Mouse (Mus musculus): ENCODE results near the gene Vps4a. TPM values are rescaled to one million over a fixed set of nuclear protein-coding genes. Genes with fewer than 3 reads are reported as not detected.
A peak's percentile ranks its signal among the peaks of the same experiment; 100 is the strongest.
"Not testable (repeated sequence)": the region's sequence is repeated elsewhere in the genome, so short reads cannot be mapped to it uniquely, and the experiment has no call there.

The Vps4a gene
- polyA plus RNA-seq, 1 experiment from 2014 or later, result 67.5 TPM

DNA sequence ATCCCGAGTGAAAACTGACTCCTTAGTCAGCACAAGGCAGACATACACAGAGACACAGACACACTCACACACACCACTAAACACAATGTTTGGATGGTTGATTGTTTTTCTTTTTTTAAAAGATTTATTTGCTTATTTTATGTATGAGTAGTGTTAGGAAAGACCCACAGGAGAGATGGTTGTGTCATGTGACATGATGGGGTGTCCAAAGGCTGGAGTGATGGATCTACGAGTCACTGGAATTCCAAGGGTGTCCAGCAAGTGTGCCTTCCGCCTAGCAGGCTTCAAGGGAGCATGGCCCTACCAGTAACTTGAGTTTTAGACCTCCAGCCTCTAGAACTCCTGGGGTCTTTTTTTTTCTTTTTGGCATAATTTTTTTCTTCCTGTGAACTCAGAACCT, 1.7 kb upstream of the Vps4a start:
- Histone ChIP-seq H3K4me1 (peaks cover 25% of the 10 kb centered on the region), H3K27ac (no peak overlapping the region), H3K9me3 (replicated peaks) (no peaks in the 10 kb centered on the region), H3K36me3 (no peaks in the 10 kb centered on the region), H3K27me3 (ENCODE audit: low read depth, poor library complexity, severe bottlenecking) (no peaks in the 10 kb centered on the region), H3K4me3 (no peak overlapping the region)
- DNase-seq (ENCODE audit: low spot score), result no peak
- 84% methylated on average over 3 of the region's 3 CpGs for WGBS

DNA sequence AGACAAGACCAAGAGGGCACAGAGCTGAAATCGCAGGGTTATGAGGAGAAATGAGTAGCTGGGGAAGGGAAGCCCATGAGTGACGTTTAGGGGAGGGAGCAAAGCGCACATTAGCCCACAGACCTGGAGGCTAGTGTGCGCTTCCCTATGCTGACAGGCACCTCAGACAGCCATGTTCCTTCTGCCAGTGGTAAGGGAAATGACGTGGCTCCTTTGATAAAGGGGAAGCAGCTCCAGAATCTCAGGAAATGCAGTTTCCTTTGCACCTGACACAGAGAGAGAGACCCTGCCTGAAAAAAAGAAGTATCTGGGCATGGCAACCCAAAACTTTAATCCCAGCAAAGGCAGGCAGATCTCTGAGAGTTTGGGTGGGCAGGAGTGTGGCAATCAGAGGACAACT, 964 bp upstream of the Vps4a start:
- H3K27me3 ChIP-seq (ENCODE audit: low read depth, poor library complexity, severe bottlenecking), result no peaks in the 10 kb centered on the region
- H3K4me3 ChIP-seq, result no peak overlapping the region
- WGBS, result 75% methylated on average over 5 of the region's 5 CpGs
- H3K4me1 ChIP-seq, result peaks cover 25% of the 10 kb centered on the region
- DNase-seq (ENCODE audit: low spot score), result no peak
- no peaks in the 10 kb centered on the region for H3K36me3 ChIP-seq
- H3K27ac ChIP-seq, result no peak overlapping the region
- H3K9me3 ChIP-seq (replicated peaks), result no peaks in the 10 kb centered on the region

DNA sequence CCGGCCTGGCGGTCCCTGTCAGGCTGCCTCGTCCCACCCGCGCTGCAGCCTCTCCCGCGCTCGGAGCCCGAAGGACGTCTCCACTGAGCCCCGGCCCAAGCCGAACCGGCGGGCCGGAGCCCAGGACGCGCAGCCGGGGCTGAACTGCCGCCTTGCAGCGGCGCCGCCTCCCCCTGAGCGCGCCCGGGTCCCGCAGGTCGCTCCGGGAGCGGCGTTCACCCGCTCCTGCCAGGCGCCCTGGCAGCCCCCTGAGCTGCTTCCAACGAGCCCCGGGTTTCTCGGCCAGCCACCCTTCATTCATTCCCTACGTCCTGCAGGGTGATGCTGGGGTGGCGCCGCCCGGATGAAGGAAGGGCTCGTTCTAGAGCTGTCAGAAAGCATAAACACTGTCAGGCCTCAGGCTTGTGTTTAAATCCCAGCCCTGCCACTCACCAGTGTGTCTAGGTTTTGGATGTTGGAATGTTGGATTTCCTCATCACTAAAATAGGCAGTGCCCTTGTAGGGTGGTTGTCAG, 612 bp downstream of the Vps4a start:
- peak overlapping the region; percentile 91 for H3K27ac ChIP-seq
- WGBS, result under 1% methylated on average over 40 of the region's 40 CpGs
- no peak for DNase-seq (ENCODE audit: low spot score)
- H3K27me3 ChIP-seq (ENCODE audit: low read depth, poor library complexity, severe bottlenecking), result no peaks in the 10 kb centered on the region
- H3K4me3 ChIP-seq, result peak overlapping the region; percentile 98
- peaks cover 13% of the 10 kb centered on the region for H3K36me3 ChIP-seq
- no peaks in the 10 kb centered on the region for H3K9me3 ChIP-seq (replicated peaks)
- H3K4me1 ChIP-seq, result peaks cover 25% of the 10 kb centered on the region

DNA sequence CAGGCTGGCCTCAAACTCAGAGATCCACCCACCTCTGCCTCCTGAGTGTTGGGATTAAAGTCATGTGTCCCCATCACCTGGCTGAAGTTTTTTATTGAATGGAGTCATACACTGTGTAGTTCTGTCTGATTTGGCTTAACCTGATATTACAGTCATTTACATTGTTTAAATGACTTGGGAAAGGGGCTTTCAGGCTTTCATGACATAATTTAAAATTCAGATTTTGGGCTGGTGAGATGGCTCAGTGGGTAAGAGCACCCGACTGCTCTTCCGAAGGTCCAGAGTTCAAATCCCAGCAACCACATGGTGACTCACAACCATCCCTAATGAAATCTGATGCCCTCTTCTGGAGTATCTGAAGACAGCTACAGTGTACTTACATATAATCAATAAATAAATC, 2.6 kb downstream of the Vps4a start:
- H3K9me3 ChIP-seq (replicated peaks); H3K4me3 ChIP-seq; H3K27ac ChIP-seq; DNase-seq (ENCODE audit: low spot score); H3K27me3 ChIP-seq (ENCODE audit: low read depth, poor library complexity, severe bottlenecking): not testable (repeated sequence)
- Histone ChIP-seq H3K36me3 (peaks cover 22% of the 10 kb centered on the region), H3K4me1 (peaks cover 25% of the 10 kb centered on the region)
- WGBS, result 92% methylated on average over 2 of the region's 2 CpGs

DNA sequence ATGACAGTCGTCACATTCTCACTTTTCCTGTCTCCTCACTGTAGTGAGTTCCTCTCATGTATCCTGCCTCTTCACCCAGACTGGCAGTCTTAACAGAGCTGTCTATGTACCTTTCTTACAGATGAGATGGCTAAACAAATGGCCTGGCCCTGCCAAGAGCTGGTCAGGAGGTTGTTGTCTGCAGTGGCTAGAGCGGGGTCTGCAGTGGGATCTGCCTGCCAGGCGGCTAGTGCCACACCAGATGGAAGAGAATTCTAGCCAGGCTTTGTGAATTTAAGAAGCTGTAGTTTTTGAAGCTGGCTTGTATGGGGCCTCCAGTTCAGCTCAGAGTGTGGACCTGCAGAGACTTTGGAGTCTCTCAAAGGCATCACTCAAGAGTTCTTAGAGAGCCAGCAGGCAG, 4.6 kb downstream of the Vps4a start:
- no peak overlapping the region for H3K4me3 ChIP-seq
- peaks cover 41% of the 10 kb centered on the region for H3K36me3 ChIP-seq
- H3K27ac ChIP-seq, result no peak overlapping the region
- no peaks in the 10 kb centered on the region for H3K9me3 ChIP-seq (replicated peaks)
- DNase-seq (ENCODE audit: low spot score), result no peak
- H3K27me3 ChIP-seq (ENCODE audit: low read depth, poor library complexity, severe bottlenecking), result no peaks in the 10 kb centered on the region
- 93% methylated on average over 3 of the region's 3 CpGs for WGBS
- peaks cover 21% of the 10 kb centered on the region for H3K4me1 ChIP-seq

DNA sequence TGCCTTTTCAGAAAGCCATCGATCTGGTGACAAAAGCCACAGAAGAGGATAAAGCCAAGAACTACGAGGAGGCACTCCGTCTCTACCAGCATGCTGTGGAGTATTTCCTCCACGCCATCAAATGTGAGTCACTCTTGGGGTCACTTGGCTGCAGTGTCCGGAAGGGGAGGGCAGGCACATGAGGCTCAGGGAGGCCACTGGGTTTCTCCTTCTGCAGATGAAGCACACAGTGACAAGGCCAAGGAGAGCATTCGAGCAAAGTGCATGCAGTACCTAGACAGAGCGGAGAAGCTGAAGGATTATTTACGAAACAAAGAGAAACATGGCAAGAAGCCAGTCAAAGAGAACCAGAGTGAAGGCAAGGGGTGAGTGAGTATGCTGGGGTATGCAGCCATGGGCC, 5.6 kb downstream of the Vps4a start:
- peaks cover 51% of the 10 kb centered on the region for H3K36me3 ChIP-seq
- 88% methylated on average over 8 of the region's 8 CpGs for WGBS

DNA sequence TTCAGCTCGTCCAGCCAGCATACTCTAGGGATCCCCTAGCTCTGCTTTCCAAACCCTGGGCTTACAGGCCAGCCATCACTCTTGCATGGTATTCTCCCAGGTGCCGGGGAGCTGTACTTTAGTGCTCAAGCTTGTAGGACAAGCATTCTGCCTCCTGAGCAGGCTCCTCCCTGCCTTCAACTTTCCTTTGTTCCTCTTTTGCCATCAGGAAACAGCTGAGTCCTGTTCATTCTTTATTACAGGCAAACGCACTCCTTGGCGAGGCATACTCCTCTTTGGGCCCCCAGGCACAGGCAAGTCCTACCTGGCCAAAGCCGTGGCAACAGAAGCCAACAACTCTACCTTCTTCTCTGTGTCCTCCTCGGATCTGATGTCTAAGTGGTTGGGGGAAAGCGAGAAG, 9.6 kb downstream of the Vps4a start:
- Histone ChIP-seq H3K27me3 (ENCODE audit: low read depth, poor library complexity, severe bottlenecking) (no peaks in the 10 kb centered on the region), H3K9me3 (replicated peaks) (no peaks in the 10 kb centered on the region), H3K36me3 (peaks cover 86% of the 10 kb centered on the region), H3K4me1 (no peaks in the 10 kb centered on the region; the same call in 1 of the 2 replicates), H3K4me3 (no peak overlapping the region), H3K27ac (no peak overlapping the region)
- 83% methylated on average over 7 of the region's 7 CpGs for WGBS
- DNase-seq (ENCODE audit: low spot score), result no peak

More for the DNA sequence above, 5.6 kb downstream of the Vps4a start:
- H3K9me3 ChIP-seq (replicated peaks), result no peaks in the 10 kb centered on the region
- H3K4me1 ChIP-seq, result peaks cover 14% of the 10 kb centered on the region
- no peak overlapping the region for H3K27ac ChIP-seq
- DNase-seq (ENCODE audit: low spot score), result no peak
- H3K27me3 ChIP-seq (ENCODE audit: low read depth, poor library complexity, severe bottlenecking), result no peaks in the 10 kb centered on the region
- H3K4me3 ChIP-seq, result no peak overlapping the region

DNA sequence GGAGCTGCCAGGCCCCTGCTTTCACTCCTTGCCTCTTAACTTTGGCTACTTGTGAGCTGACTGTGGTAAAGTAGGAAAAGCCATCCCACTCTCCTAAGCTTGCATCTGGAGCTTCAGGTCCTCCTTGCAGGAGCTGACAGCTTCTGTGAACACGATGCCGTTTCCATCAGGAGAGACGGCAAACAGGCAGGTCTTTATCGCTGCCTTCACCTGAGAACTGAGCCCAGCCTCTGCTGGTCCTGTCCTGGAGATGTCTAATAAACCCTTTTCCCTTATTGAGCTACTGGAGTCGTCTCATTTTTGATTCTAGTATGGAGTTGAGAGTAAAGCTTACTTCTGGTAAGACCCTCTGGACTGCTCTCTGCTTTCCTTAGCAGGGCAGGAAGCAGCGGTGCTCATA, 14.5 kb downstream of the Vps4a start:
- 91% methylated on average over 6 of the region's 6 CpGs for WGBS
- Histone ChIP-seq H3K4me1 (peaks cover 23% of the 10 kb centered on the region), H3K9me3 (replicated peaks) (no peaks in the 10 kb centered on the region), H3K4me3 (no peak overlapping the region), H3K27ac (no peak overlapping the region), H3K27me3 (ENCODE audit: low read depth, poor library complexity, severe bottlenecking) (no peaks in the 10 kb centered on the region), H3K36me3 (peaks cover 91% of the 10 kb centered on the region)
- no peak for DNase-seq (ENCODE audit: low spot score)

DNA sequence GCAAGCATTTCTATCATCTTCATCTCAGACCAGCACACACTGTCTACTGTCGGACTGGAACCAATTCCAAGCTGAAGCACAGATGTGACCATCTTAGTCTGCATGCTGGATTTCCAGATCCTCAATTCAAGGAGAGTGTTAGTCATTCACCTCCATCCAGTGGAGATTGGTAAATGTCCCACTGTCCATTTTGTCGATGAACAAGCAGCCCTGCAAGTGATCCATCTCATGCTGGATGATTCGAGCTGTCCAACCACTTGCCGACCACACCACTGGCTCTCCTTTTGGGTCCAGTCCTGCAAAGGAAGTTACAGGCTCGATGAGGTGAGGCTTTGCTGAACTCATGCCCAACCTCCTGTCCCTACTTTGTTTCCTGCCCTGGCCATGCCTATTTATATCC, 16.0 kb downstream of the Vps4a start:
- H3K36me3 ChIP-seq, result peaks cover 91% of the 10 kb centered on the region
- no peaks in the 10 kb centered on the region for H3K9me3 ChIP-seq (replicated peaks)
- H3K4me3 ChIP-seq, result peak overlapping the region; percentile 90; the same call in 1 of the 2 replicates
- 91% methylated on average over 5 of the region's 5 CpGs for WGBS
- H3K4me1 ChIP-seq, result peaks cover 23% of the 10 kb centered on the region
- no peak overlapping the region for H3K27ac ChIP-seq
- H3K27me3 ChIP-seq (ENCODE audit: low read depth, poor library complexity, severe bottlenecking), result no peaks in the 10 kb centered on the region
- no peak for DNase-seq (ENCODE audit: low spot score)

DNA sequence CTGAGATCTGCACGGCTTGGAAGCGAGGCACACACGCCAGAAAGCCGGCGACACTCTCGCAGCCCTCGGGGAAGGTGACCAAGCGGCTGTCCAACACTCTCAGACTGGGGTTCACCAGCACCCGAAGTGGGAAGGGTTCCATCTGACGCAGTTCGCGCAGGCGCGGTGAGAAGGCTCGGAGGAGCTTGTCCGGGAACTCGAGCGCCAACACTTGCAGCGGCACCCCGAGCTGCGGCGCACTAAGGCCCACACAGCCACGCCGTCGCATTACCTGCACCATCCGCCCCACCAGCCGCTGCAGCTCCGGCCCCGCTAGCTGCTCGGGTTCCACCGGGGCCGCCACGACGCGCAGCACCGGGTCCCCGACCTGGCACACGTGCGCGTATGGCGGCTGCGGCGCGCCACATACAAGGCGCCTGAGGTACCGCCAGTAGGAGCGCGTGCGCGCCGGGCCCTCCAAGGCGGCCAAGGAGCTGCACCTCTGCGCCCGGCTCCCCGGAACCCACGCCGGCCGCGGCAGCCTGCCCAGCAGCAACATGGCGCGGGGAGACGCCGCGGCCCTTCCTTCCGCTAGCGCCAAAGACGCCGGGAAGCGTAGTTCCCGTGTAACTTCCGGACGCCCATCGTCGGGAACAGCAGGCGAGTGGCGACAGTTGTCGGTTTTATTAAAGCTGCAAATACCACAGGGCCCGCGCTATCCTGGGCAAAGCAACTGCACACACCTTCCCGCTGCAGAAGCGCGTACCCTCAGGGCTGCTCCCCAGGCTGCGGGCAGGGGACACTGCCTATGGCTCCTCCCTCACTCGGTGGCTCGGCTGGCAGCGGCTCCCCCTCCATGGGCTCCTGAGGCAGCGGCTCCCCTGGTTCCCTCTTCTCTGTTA, 17.3 kb downstream of the Vps4a start, which contains the start of gene Pdf:
Gene Pdf, minus strand, starts transcription at position 554 of the 881 bp plus-strand sequence.
- Histone ChIP-seq H3K9me3 (replicated peaks) (no peaks in the 10 kb centered on the region), H3K4me3 (peak within 1 kb of the TSS; percentile 90), H3K36me3 (peaks cover 91% of the 10 kb centered on the region), H3K4me1 (peaks cover 23% of the 10 kb centered on the region), H3K27ac (peak within 1 kb of the TSS; percentile 95), H3K27me3 (ENCODE audit: low read depth, poor library complexity, severe bottlenecking) (no peaks in the 10 kb centered on the region)
- WGBS, result under 1% methylated on average over 87 of the region's 87 CpGs
- peak; percentile 85 for DNase-seq (ENCODE audit: low spot score)

DNA sequence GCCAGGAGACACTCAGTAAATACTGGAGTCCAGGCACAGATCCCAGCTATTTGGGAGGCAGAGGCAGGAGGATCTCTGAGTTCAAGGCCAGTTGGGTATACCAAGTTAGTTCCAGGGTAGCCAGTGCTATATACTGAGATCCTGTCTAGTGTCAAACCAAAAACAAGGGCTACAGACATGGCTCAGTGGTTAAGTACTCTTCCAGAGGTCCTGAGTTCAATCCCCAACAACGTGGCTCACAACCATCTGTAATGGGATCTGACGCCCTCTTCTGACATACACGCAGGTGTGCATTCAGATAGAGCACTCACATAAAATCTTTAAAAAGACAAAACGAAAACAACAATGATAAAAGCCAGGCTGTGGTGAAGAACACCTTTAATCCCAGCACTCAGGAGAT, 18.5 kb downstream of the Vps4a start:
- H3K9me3 ChIP-seq (replicated peaks), result no peaks in the 10 kb centered on the region
- H3K4me3 ChIP-seq, result peak overlapping the region; percentile 90
- no peak overlapping the region; the same call in 1 of the 2 replicates for H3K27ac ChIP-seq
- no peak for DNase-seq (ENCODE audit: low spot score)
- no peaks in the 10 kb centered on the region for H3K27me3 ChIP-seq (ENCODE audit: low read depth, poor library complexity, severe bottlenecking)
- 93% methylated on average over 4 of the region's 4 CpGs for WGBS
- H3K4me1 ChIP-seq, result peaks cover 23% of the 10 kb centered on the region
- peaks cover 91% of the 10 kb centered on the region for H3K36me3 ChIP-seq

DNA sequence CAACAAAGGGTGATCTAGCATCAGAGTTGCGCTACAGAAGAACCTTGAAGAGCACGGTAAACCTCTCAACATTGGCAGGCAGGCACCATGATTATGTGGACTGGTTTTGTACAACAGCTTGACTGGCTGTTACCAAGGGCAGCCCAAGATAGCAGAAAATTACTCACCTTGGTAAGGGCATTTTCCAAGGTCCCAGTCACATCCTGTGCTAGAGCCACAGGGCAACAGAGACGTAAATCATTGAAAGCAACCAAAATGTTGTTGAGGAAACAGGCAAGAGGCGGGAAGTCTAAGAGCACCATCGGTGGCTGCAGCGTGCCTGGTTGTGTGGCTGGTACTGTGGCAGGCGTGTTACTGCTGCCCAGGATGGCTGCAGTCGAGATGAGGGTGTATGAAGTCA, 21.0 kb downstream of the Vps4a start:
- H3K4me1 ChIP-seq, result peaks cover 28% of the 10 kb centered on the region
- H3K27ac ChIP-seq, result no peak overlapping the region
- H3K27me3 ChIP-seq (ENCODE audit: low read depth, poor library complexity, severe bottlenecking), result no peaks in the 10 kb centered on the region
- no peaks in the 10 kb centered on the region for H3K9me3 ChIP-seq (replicated peaks)
- H3K4me3 ChIP-seq, result no peak overlapping the region
- no peak for DNase-seq (ENCODE audit: low spot score)
- 97% methylated on average over 8 of the region's 8 CpGs for WGBS
- H3K36me3 ChIP-seq, result peaks cover 73% of the 10 kb centered on the region

Data from limb, embryonic 10.5 days (tissue).